Mouse (Mus musculus) cerebellum, adult 9-10 months (tissue): ENCODE measurements at regions not wholly inside any gene's neighbourhood (a gene's known extent, or its start where the extent isn't known, plus 50 kb on each side); places are given as distances from the start of the nearest gene placed in this dataset.

ENCODE experiments used
- DNase-seq: peaks from one replicate; pipeline ENCODE4 v3.0.0; 2022

GRCm38 (mm10) chr10:15592161-15592560 is 874.1 kb upstream of the Gje1 start:
- peak; percentile 4 for DNase-seq

GRCm38 (mm10) chr10:15586081-15586480 is 868.1 kb upstream of the Gje1 start:
- DNase-seq: no peak

- no peak for DNase-seq
These were observed 846.1 kb upstream of the Gje1 start for GRCm38 (mm10) chr10:15564119-15564518.

- DNase-seq: no peak
These were observed 835.5 kb upstream of the Gje1 start for GRCm38 (mm10) chr10:15553407-15554064.

GRCm38 (mm10) chr10:15541797-15542350 is 823.9 kb upstream of the Gje1 start:
- no peak for DNase-seq

- DNase-seq: no peak
These were observed 822.9 kb upstream of the Gje1 start for GRCm38 (mm10) chr10:15540780-15541426.

GRCm38 (mm10) chr10:15536053-15536452 is 818.0 kb upstream of the Gje1 start:
- DNase-seq: no peak

- no peak for DNase-seq
These were observed 769.4 kb upstream of the Gje1 start for GRCm38 (mm10) chr10:15487367-15487766.

- DNase-seq: no peak
These were observed 725.3 kb upstream of the Gje1 start for GRCm38 (mm10) chr10:15443281-15443680.

GRCm38 (mm10) chr10:15441216-15441615 is 723.2 kb upstream of the Gje1 start:
- no peak for DNase-seq

- DNase-seq: no peak
These were observed 708.7 kb upstream of the Gje1 start for GRCm38 (mm10) chr10:15426746-15427145.

GRCm38 (mm10) chr10:15406211-15406610 is 688.2 kb upstream of the Gje1 start:
- DNase-seq: no peak

GRCm38 (mm10) chr10:15405706-15406105 is 687.7 kb upstream of the Gje1 start:
- DNase-seq: no peak

- no peak for DNase-seq
These were observed 682.0 kb upstream of the Gje1 start for GRCm38 (mm10) chr10:15399964-15400363.

GRCm38 (mm10) chr10:15397114-15397513 is 679.1 kb upstream of the Gje1 start:
- no peak for DNase-seq

- DNase-seq: no peak
These were observed 677.3 kb upstream of the Gje1 start for GRCm38 (mm10) chr10:15395295-15395694.

- DNase-seq: no peak
These were observed 674.2 kb upstream of the Gje1 start for GRCm38 (mm10) chr10:15392027-15392816.

- DNase-seq: no peak
These were observed 655.6 kb upstream of the Gje1 start for GRCm38 (mm10) chr10:15373571-15373970.
